ENCODE assay signal across 11 mouse cellular contexts in genomic region chr17:66007892-66008291, GRCm38 (mm10). TPM values are rescaled to one million over a fixed set of nuclear protein-coding genes. Genes with fewer than 3 reads are reported as not detected.
DNase-seq lines count a peak whose midpoint lies in the region; ATAC-seq and TF ChIP-seq lines count a peak whose summit lies in the region.
"Had no signal": no experiment of that assay in that cellular context is flagged by ENCODE, and none has a peak within 500 bp of the region (broad histone marks: within the 10 kb centered on the region; RNA-seq: fewer than 3 reads in every experiment).

No protein-coding gene starts in this region.

- H3K36me3 ChIP-seq in kidney, adult 2 months (ENCODE audit: control insufficient read depth, insufficient read depth, low read length), result no peaks in the 10 kb centered on the region
- no peaks in the 10 kb centered on the region; the same call in 1 of the 2 replicates for H3K36me3 ChIP-seq in kidney, embryonic 14.5 days (ENCODE audit: control insufficient read depth, insufficient read depth, low read length)

- no peak overlapping the region for H3K9ac ChIP-seq in kidney, embryonic 14.5 days (ENCODE audit: low read depth, low read length)
- H3K9ac ChIP-seq: lung, embryonic 14.5 days had no signal

- no peaks in the 10 kb centered on the region for H3K4me1 ChIP-seq in kidney, adult 2 months (ENCODE audit: control insufficient read depth, insufficient read depth, low read length)
- no peaks in the 10 kb centered on the region for H3K4me1 ChIP-seq in kidney, embryonic 14.5 days (ENCODE audit: control insufficient read depth, insufficient read depth, low read length)
- H3K4me1 ChIP-seq: limb, embryonic 10.5 days had no signal

- no peak overlapping the region for H3K4me3 ChIP-seq in kidney, adult 2 months (ENCODE audit: insufficient read depth, low read depth, low read length)
- no peak overlapping the region for H3K4me3 ChIP-seq in kidney, embryonic 14.5 days (ENCODE audit: low read length)
- H3K4me3 ChIP-seq: erythroblast, embryonic 14.5 days; limb, embryonic 10.5 days had no signal

- no peak for ATAC-seq in kidney, embryonic 14.5 days (ENCODE audit: low FRiP score, low TSS enrichment)

- TF ChIP-seq POLR2A in kidney, adult 2 months (IDR thresholded peaks at IDR 0.05; ENCODE audit: low read depth, low read length), result no peak

- H3K4me2 ChIP-seq in kidney, embryonic 14.5 days (replicated peaks; ENCODE audit: low read depth, low read length), result no peak overlapping the region
- H3K4me2 ChIP-seq: lung, embryonic 14.5 days had no signal

- H3K27me3 ChIP-seq in kidney, adult 2 months (replicated peaks; ENCODE audit: control insufficient read depth, insufficient read depth, low read length), result no peaks in the 10 kb centered on the region
- H3K27me3 ChIP-seq in kidney, embryonic 14.5 days (ENCODE audit: control insufficient read depth, insufficient read depth, low read length), result no peaks in the 10 kb centered on the region

- WGBS in kidney, adult 2 months, result 53% methylated on average over 5 of the region's 5 CpGs
- WGBS in kidney, embryonic 14.5 days, result 73% methylated on average over 5 of the region's 5 CpGs

- H3K9me3 ChIP-seq in kidney, embryonic 14.5 days (ENCODE audit: control insufficient read depth, low read length), result no peaks in the 10 kb centered on the region
- H3K9me3 ChIP-seq: limb, embryonic 10.5 days had no signal

- TF ChIP-seq CTCF in kidney, adult 2 months (conservative IDR thresholded peaks at IDR 0.05; ENCODE audit: insufficient read depth, insufficient read length, low read depth, low read length), result no peak

- H3K27ac ChIP-seq in kidney, adult 2 months (ENCODE audit: insufficient read depth, low read depth, low read length), result no peak overlapping the region
- no peak overlapping the region for H3K27ac ChIP-seq in kidney, embryonic 14.5 days (ENCODE audit: low read depth, low read length)
- H3K27ac ChIP-seq: limb, embryonic 10.5 days had no signal

- DNase-seq in adrenal gland, postnatal 25 days, result peak; percentile 19
- no peak for DNase-seq in adrenal gland, adult 8-10 months
- DNase-seq in kidney, adult 2 months, result peak; percentile 28
- peak; percentile 74 for DNase-seq in cerebellum, adult 9-11 months
- DNase-seq in kidney, postnatal 36 days, result peak; percentile 11 to 45
- no peak for DNase-seq in ovary, postnatal 10 days (ENCODE audit: low spot score)
- DNase-seq in frontal cortex, adult 2 months (ENCODE audit: extremely low spot score in 1 of 2, low spot score in 1 of 2), result no peak
- DNase-seq: lung, embryonic 14.5 days had no signal

RNA-seq across cellular contexts. Expression of gene Twsg1, which starts 56.9 kb away (rescaled TPM):
- 93.9 and 106 TPM in 2 replicates for total RNA-seq in adrenal gland, postnatal 25 days (2021)
- 100 to 1,000 TPM; 107 to 156 (median 129) TPM for total RNA-seq in adrenal gland, adult 8-10 months (2022)
- polyA plus RNA-seq in kidney, adult 2 months (2012; rRNA removed), result 53.3 and 59.5 TPM in 2 replicates
- polyA plus RNA-seq in kidney, embryonic 14.5 days (2014; fragmentation: Nextera tagmentation; extraction: Ambion mirVana), result 84.6 and 146 TPM in 2 replicates
- polyA plus RNA-seq in frontal cortex, adult 2 months (2012; rRNA removed), result 19.9 and 24.8 TPM in 2 replicates

Comparison
In these comparisons a context has a peak if more than half of its experiments do, and no peak if none do; other contexts are left out.
1. DNase-seq: peak in adrenal gland, postnatal 25 days (single experiment), kidney, adult 2 months (single experiment), cerebellum, adult 9-11 months (single experiment) and kidney, postnatal 36 days (2 of 2); none in adrenal gland, adult 8-10 months (single experiment), ovary, postnatal 10 days (single experiment) and frontal cortex, adult 2 months (0 of 2).